Mouse (Mus musculus) thymus, adult 2 months (tissue): ENCODE data around the gene Rsad1.

Source experiments
- CTCF ChIP-seq: fragments of 200-500 bp; IDR thresholded peaks from 2 replicates; pipeline ENCODE4 v1.5.1; 2012; ENCODE audit warnings: mild to moderate bottlenecking, control low read depth, low read length, moderate library complexity, borderline replicate concordance; ENCODE audit not compliant: control insufficient read depth, poor library complexity, insufficient read depth; ENCODE audit errors: extremely low read depth
- POLR2A ChIP-seq: fragments of 200-500 bp; IDR thresholded peaks from 2 replicates; pipeline ENCODE4 v1.6.1; 2012; ENCODE audit warnings: mild to moderate bottlenecking, low read length, control low read depth, moderate library complexity; ENCODE audit not compliant: control insufficient read depth, poor library complexity, insufficient read depth; ENCODE audit errors: extremely low read depth

- TF ChIP-seq CTCF (no peak), POLR2A (no peak)
These were observed 842 bp downstream of the Rsad1 start for GRCm38 (mm10) chr11:94548041-94548784.
